Mouse (Mus musculus): Measurements from ENCODE around the gene Olfr303. TPM values are rescaled to one million over a fixed set of nuclear protein-coding genes. Genes with fewer than 3 reads are reported as not detected.
"Not testable (repeated sequence)": the region's sequence is repeated elsewhere in the genome, so short reads cannot be mapped to it uniquely, and the experiment has no call there.

Olfr303 gene
- not detected in 2 replicates for polyA plus RNA-seq (2016; fragmentation: Nextera tagmentation; extraction: Ambion mirVana)

DNA sequence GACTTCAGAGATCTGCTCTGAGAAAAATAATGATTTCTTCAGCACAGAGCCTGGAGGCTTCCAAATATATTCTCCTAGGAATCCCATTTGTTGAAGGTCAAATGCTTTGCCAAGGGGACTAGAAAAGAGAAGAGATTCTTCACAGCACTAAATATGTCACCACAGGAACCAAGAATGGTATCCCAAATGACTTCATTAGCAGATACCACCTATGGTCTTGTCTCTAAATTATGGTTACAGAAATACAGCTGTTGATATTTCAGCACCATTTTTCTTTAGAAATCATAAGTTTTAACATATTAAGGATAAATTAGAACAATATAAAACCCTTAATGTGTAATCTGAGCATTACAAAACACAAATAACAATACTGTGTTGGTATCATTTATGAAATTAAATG is at the start of gene Olfr303:
Gene Olfr303 (minus strand): TSS at position 101 of the 400 bp plus-strand sequence.
- Histone ChIP-seq H3K36me3 (replicated peaks) (no peaks in the 10 kb centered on the region), H3K4me1 (no peaks in the 10 kb centered on the region), H3K27ac (replicated peaks) (no peak within 1 kb of the TSS), H3K27me3 (replicated peaks; ENCODE audit: low read depth, poor library complexity, severe bottlenecking) (no peaks in the 10 kb centered on the region), H3K9me3 (no peaks in the 10 kb centered on the region), H3K4me3 (no peak within 1 kb of the TSS)
- no peak for DNase-seq (ENCODE audit: low spot score)

DNA sequence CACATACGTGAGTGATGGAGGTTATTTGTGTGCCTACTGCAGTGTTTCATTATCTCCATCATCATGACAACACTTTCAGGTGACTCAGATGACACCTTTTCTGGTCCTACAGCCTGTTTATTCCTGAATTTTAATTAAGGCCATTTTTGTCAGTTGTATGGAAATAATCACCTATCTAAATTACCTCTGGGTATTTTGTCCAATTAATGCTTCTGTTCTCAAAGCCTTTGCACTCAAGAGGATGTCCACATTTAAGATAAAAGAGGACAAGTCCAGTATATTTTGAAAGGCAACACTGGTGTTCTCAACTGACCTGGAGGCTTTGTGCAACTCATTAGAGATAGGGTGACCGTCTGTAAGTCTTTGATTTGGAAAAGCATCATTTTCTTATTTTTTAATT is 6.0 kb upstream of the Olfr303 start, which contains the start of gene Olfr301:
Gene Olfr301 (plus strand): TSS at position 301 of the 400 bp plus-strand sequence.
- H3K9me3 ChIP-seq, result no peaks in the 10 kb centered on the region
- WGBS, result 84% methylated on average over 2 of the region's 2 CpGs

DNA sequence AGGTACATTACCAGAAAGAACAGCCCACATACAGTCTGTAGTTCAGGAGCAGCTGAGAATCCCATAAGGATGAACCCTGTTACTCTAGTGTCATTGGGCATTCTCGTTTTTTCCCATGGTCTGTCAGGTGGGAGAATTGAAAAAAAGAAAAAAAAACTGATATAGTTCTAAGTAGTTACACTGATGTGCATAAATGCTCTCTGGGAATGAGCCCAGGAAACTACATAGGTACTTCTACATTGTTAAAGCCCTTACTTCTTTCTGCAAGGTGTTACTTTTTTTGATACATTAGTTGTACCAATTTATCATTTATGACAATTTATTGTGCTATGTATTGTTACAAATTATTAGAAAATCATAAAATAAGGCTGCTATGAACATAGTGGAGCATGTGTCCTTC is 11.0 kb downstream of the Olfr303 start, which contains the start of gene Olfr304:
Gene Olfr304 (minus strand): TSS at position 101 of the 400 bp plus-strand sequence.
- Histone ChIP-seq H3K4me3 (no peak within 1 kb of the TSS), H3K27ac (replicated peaks) (no peak within 1 kb of the TSS), H3K36me3 (replicated peaks) (no peaks in the 10 kb centered on the region), H3K4me1 (no peaks in the 10 kb centered on the region), H3K9me3 (no peaks in the 10 kb centered on the region), H3K27me3 (replicated peaks; ENCODE audit: low read depth, poor library complexity, severe bottlenecking) (no peaks in the 10 kb centered on the region)
- no peak for DNase-seq (ENCODE audit: low spot score)
- WGBS, result 64% methylated on average over 1 of the region's 1 CpGs

More for the DNA sequence above, 6.0 kb upstream of the Olfr303 start, which contains the start of gene Olfr301:
- H3K27ac ChIP-seq (replicated peaks), result no peak within 1 kb of the TSS
- H3K4me1 ChIP-seq, result no peaks in the 10 kb centered on the region
- H3K27me3 ChIP-seq (replicated peaks; ENCODE audit: low read depth, poor library complexity, severe bottlenecking), result no peaks in the 10 kb centered on the region
- no peak within 1 kb of the TSS for H3K4me3 ChIP-seq
- no peak for DNase-seq (ENCODE audit: low spot score)
- H3K36me3 ChIP-seq (replicated peaks), result no peaks in the 10 kb centered on the region

DNA sequence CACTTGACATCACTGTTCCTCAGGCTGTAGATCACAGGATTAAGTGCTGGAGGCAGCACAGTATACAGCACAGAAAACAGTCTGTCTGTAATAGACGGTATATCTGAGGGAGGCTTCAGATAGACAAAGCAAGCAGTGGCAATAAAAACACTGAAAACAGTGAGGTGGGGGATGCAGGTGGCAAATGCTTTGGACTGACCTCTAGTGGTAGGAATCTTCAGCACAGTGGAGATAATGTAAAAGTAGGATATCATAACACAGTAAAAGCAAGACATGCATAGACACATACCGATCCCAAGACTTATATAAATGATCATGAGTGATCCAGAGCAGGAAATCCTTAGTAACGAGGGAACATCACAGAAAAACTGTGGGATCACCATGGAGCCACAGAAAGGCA is 11.8 kb downstream of the Olfr303 start:
- H3K4me1 ChIP-seq, result no peaks in the 10 kb centered on the region
- WGBS, result 78% methylated on average over 3 of the region's 3 CpGs
- no peak overlapping the region for H3K27ac ChIP-seq (replicated peaks)
- H3K4me3 ChIP-seq, result no peak overlapping the region
- DNase-seq (ENCODE audit: low spot score), result no peak
- no peaks in the 10 kb centered on the region for H3K36me3 ChIP-seq (replicated peaks)
- H3K9me3 ChIP-seq, result no peaks in the 10 kb centered on the region
- no peaks in the 10 kb centered on the region for H3K27me3 ChIP-seq (replicated peaks; ENCODE audit: low read depth, poor library complexity, severe bottlenecking)

DNA sequence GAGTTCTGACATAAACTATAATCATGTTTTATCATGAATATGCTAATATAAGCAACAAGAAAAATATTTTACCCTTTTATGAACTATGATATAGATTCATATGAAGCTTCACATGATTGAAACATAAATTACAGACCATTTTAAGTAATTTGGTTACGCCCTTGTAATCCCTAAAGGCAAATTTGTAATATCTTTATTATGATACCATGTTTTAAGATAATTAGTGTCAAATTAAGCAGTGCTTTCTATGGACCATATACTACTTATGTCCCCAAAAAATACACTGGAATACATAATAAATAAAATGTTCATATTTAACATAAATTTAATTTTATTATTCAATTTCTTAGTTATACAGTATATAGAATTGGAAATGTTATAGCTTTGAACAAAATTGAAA is 30.8 kb downstream of the Olfr303 start, which contains the start of gene Olfr305:
Gene Olfr305 (minus strand): TSS at position 101 of the 400 bp plus-strand sequence.
- DNase-seq (ENCODE audit: low spot score), result no peak
- Histone ChIP-seq H3K27me3 (replicated peaks; ENCODE audit: low read depth, poor library complexity, severe bottlenecking) (no peaks in the 10 kb centered on the region), H3K4me3 (no peak within 1 kb of the TSS), H3K4me1 (no peaks in the 10 kb centered on the region), H3K9me3 (no peaks in the 10 kb centered on the region), H3K36me3 (replicated peaks) (no peaks in the 10 kb centered on the region), H3K27ac (replicated peaks) (no peak within 1 kb of the TSS)
- 88% methylated on average over 1 of the region's 1 CpGs for WGBS

DNA sequence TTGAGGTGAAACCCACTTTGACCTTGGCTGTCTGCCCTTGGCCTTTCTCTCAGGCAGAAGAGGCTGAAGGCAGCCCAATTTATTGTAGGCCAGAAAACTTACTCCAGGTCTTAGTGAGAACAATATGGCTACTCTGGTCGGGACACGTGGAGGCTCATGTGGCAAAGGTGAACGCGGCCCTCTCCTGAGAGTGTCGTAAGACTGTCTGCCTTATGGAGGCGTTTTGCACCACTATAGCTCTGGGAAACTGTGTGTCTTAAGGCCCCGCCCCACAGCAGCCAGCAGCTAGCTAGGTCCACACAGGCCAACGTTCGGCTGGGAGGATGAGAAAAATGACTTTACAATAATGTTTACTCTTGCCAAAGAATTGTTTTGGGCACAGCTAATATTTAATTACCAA is 51.3 kb downstream of the Olfr303 start:
- H3K36me3 ChIP-seq (replicated peaks); H3K27me3 ChIP-seq (replicated peaks; ENCODE audit: low read depth, poor library complexity, severe bottlenecking); DNase-seq (ENCODE audit: low spot score); H3K27ac ChIP-seq (replicated peaks); H3K4me3 ChIP-seq; H3K4me1 ChIP-seq; H3K9me3 ChIP-seq: not testable (repeated sequence)
- 89% methylated on average over 9 of the region's 9 CpGs for WGBS

DNA sequence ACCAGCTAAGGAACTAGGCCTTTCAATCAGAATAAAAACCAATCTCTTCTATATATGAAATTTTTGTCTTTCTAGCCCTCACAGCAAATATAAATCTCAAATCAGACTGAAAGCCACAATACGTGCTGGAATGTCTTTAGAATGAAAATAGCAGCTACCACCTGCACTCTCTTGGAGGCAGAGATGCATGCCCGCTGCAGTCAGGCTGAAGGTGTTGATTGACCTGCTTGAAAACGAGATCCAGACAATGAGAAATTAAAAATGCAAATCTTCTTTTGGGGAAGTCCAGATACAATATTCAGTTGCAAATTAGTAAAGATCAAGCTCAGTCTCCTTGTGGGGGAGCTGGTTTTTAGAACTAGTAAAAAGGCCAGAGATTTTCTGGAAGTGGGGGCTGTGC is 53.3 kb downstream of the Olfr303 start:
- no peaks in the 10 kb centered on the region for H3K4me1 ChIP-seq
- no peaks in the 10 kb centered on the region for H3K9me3 ChIP-seq
- no peaks in the 10 kb centered on the region for H3K36me3 ChIP-seq (replicated peaks)
- no peak for DNase-seq (ENCODE audit: low spot score)
- H3K4me3 ChIP-seq, result no peak overlapping the region
- H3K27me3 ChIP-seq (replicated peaks; ENCODE audit: low read depth, poor library complexity, severe bottlenecking), result no peaks in the 10 kb centered on the region
- H3K27ac ChIP-seq (replicated peaks), result no peak overlapping the region
- WGBS, result 75% methylated on average over 3 of the region's 3 CpGs

DNA sequence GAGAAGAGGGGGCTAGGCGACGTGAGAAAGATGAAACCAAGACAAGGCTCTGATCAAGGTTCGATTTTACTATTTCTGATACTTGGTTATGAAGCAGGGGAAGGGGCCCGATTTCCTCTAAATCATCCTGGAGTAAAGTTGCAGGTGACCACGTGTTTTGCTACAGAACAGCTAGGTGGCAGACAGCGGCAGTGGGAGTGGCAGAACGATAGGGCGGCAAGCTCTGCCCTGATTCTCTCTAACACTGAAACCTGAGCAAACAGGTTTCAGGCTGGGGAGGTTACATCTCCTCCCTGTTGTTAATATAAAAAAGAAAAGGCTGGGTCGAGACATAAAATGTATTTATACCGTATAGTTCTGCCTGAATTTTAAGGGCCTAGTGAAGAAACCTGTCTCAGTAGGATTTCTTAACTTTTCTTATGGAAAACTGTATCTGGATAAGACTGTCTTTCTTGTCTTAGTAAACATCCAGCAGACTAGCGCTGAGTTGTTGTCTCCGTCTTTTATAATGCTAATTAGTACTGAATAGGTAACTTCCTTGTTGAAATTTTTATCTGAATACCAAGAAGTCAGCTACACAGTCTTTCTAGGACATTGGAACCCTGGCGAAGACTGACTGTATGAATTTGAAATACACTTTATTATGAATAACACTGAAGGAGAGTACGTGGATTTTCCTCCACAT is 54.6 kb downstream of the Olfr303 start:
- DNase-seq (ENCODE audit: low spot score), result no peak
- no peak overlapping the region for H3K4me3 ChIP-seq
- H3K9me3 ChIP-seq, result no peaks in the 10 kb centered on the region
- no peaks in the 10 kb centered on the region for H3K36me3 ChIP-seq (replicated peaks)
- 80% methylated on average over 14 of the region's 14 CpGs for WGBS
- no peak overlapping the region for H3K27ac ChIP-seq (replicated peaks)
- no peaks in the 10 kb centered on the region for H3K27me3 ChIP-seq (replicated peaks; ENCODE audit: low read depth, poor library complexity, severe bottlenecking)
- no peaks in the 10 kb centered on the region for H3K4me1 ChIP-seq

Other genes starting within 250 kb of the Olfr303 start
- gene Vmn2r75, start 226.0 kb downstream of the Olfr303 start, polyA plus RNA-seq (2016; fragmentation: Nextera tagmentation; extraction: Ambion mirVana), result not detected in 2 replicates
- gene Vmn2r76, start 151.5 kb downstream of the Olfr303 start, polyA plus RNA-seq (2016; fragmentation: Nextera tagmentation; extraction: Ambion mirVana), result not detected in 2 replicates
- not detected in 2 replicates for gene Olfr310, start 120.6 kb downstream of the Olfr303 start, polyA plus RNA-seq (2016; fragmentation: Nextera tagmentation; extraction: Ambion mirVana)
- gene Olfr309, start 84.1 kb downstream of the Olfr303 start, polyA plus RNA-seq (2016; fragmentation: Nextera tagmentation; extraction: Ambion mirVana), result not detected in 2 replicates
- not detected in 2 replicates for gene Olfr308, start 72.2 kb downstream of the Olfr303 start, polyA plus RNA-seq (2016; fragmentation: Nextera tagmentation; extraction: Ambion mirVana)
- gene Olfr307, start 60.2 kb downstream of the Olfr303 start, polyA plus RNA-seq (2016; fragmentation: Nextera tagmentation; extraction: Ambion mirVana), result not detected in 2 replicates
- gene Olfr305, start 30.9 kb downstream of the Olfr303 start, polyA plus RNA-seq (2016; fragmentation: Nextera tagmentation; extraction: Ambion mirVana), result not detected in 2 replicates
- not detected in 2 replicates for gene Olfr304, start 11.1 kb downstream of the Olfr303 start, polyA plus RNA-seq (2016; fragmentation: Nextera tagmentation; extraction: Ambion mirVana)
- not detected in 2 replicates for gene Olfr301, start 6.1 kb upstream of the Olfr303 start, polyA plus RNA-seq (2016; fragmentation: Nextera tagmentation; extraction: Ambion mirVana)
- gene Olfr299, start 62.1 kb upstream of the Olfr303 start, polyA plus RNA-seq (2016; fragmentation: Nextera tagmentation; extraction: Ambion mirVana), result not detected in 2 replicates
- not detected in 2 replicates for gene Olfr298, start 94.7 kb upstream of the Olfr303 start, polyA plus RNA-seq (2016; fragmentation: Nextera tagmentation; extraction: Ambion mirVana)
- gene Olfr297, start 122.2 kb upstream of the Olfr303 start, polyA plus RNA-seq (2016; fragmentation: Nextera tagmentation; extraction: Ambion mirVana), result not detected in 2 replicates
- gene Olfr295, start 186.1 kb upstream of the Olfr303 start, polyA plus RNA-seq (2016; fragmentation: Nextera tagmentation; extraction: Ambion mirVana), result not detected in 2 replicates
- gene Olfr294, start 218.9 kb upstream of the Olfr303 start, polyA plus RNA-seq (2016; fragmentation: Nextera tagmentation; extraction: Ambion mirVana), result not detected in 2 replicates

Data from embryonic facial prominence, embryonic 10.5 days (tissue).